Comparison of ENCODE assay signal across 9 mouse cellular contexts in the genomic region with DNA sequence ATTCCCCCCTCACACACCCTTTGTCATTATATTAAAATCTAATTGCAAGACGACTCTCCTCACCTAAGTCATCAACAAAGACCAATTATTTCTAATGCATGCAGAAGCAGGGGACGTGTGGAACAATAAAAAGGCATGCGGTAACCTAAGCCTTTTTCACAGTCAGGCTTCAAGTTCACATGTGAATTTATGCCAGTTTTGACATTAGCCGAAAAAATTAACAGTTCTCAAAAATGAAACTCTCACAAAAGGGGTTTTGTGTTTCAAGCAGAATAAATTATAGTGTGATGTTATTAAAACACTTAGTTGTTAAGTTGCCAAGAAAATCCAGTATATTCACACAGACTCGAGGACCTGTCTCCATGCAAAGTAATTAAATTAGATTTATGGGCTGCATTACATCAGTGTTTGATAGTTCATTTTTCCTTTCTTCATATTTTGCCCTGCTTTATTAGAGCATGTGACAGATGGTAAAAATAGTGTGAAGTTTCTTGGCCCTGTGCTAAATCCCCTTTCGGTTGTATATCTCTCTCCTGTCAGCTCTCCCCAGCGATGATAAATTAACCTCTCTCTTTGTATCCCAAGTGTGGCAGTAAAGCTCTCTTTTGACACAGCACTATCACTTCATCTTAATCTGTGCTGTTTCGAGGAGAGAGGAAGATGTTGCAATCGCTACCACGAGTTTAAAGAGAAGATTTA.
DNase-seq lines count a peak whose midpoint lies in the region; ATAC-seq lines count a peak whose summit lies in the region.
"Had no signal": no experiment of that assay in that cellular context is flagged by ENCODE, and none has a peak within 500 bp of the region (broad histone marks: within the 10 kb centered on the region; RNA-seq: fewer than 3 reads in every experiment).

No protein-coding gene starts in this region.

- 19% methylated on average over 10 of the region's 10 CpGs for WGBS in neural tube, embryonic 13.5 days
- WGBS in neural tube, embryonic 15.5 days, result 19% methylated on average over 10 of the region's 10 CpGs
- WGBS in intestine, embryonic 14.5 days, result 24% methylated on average over 10 of the region's 10 CpGs
- WGBS in stomach, embryonic 14.5 days, result 16% methylated on average over 10 of the region's 10 CpGs

- peak; percentile 15 to 22 for DNase-seq in cerebellum, postnatal 10 days
- DNase-seq in cerebellum, postnatal 36 days, result no peak
- no peak for DNase-seq in intestine, embryonic 14.5 days (ENCODE audit: low spot score)
- DNase-seq in adrenal gland, adult 2 months, result no peak
- DNase-seq in left cerebral cortex, postnatal 10 days (ENCODE audit: extremely low spot score in 1 of 2, low spot score in 2 of 2), result no peak

- H3K4me2 ChIP-seq in neural tube, embryonic 13.5 days, result no peak overlapping the region
- H3K4me2 ChIP-seq in neural tube, embryonic 15.5 days, result no peak overlapping the region
- H3K4me2 ChIP-seq in intestine, embryonic 14.5 days (ENCODE audit: low read length), result no peak overlapping the region
- H3K4me2 ChIP-seq in stomach, embryonic 14.5 days (replicated peaks; ENCODE audit: low read depth, low read length), result no peak overlapping the region

- intact Hi-C loops in left cerebral cortex, postnatal 10 days (cut with DNase I), result no loop called here

- peak overlapping the region; percentile 39; the same call in 1 of the 2 replicates for H3K27ac ChIP-seq in neural tube, embryonic 13.5 days (replicated peaks)
- H3K27ac ChIP-seq in neural tube, embryonic 15.5 days (replicated peaks), result no peak overlapping the region
- H3K27ac ChIP-seq in intestine, embryonic 14.5 days (ENCODE audit: low read depth), result no peak overlapping the region
- H3K27ac ChIP-seq in stomach, embryonic 14.5 days (ENCODE audit: low read length), result no peak overlapping the region

- H3K4me3 ChIP-seq in neural tube, embryonic 13.5 days, result no peak overlapping the region
- no peak overlapping the region for H3K4me3 ChIP-seq in neural tube, embryonic 15.5 days (replicated peaks)
- no peak overlapping the region for H3K4me3 ChIP-seq in intestine, embryonic 14.5 days (ENCODE audit: low read depth, low read length)
- H3K4me3 ChIP-seq in stomach, embryonic 14.5 days (ENCODE audit: low read depth, low read length), result no peak overlapping the region
- H3K4me3 ChIP-seq: erythroblast, embryonic 14.5 days had no signal

- peaks cover 31% of the 10 kb centered on the region for H3K4me1 ChIP-seq in neural tube, embryonic 13.5 days (replicated peaks)
- peaks cover 21% of the 10 kb centered on the region for H3K4me1 ChIP-seq in neural tube, embryonic 15.5 days
- H3K4me1 ChIP-seq in intestine, embryonic 14.5 days (replicated peaks; ENCODE audit: control insufficient read depth, insufficient read depth, low read length), result peaks cover 14% of the 10 kb centered on the region
- H3K4me1 ChIP-seq in stomach, embryonic 14.5 days (ENCODE audit: control insufficient read depth, insufficient read depth, low read length), result peaks cover 19% of the 10 kb centered on the region; the same call in 1 of the 2 replicates

- peak; percentile 62 for ATAC-seq in neural tube, embryonic 13.5 days (ENCODE audit: low read depth)
- no peak; the same call in 1 of the 2 replicates for ATAC-seq in neural tube, embryonic 15.5 days (ENCODE audit: low FRiP score)
- 0 out of 2 replicates have a peak, but pooled peaks have one; percentile 32 for ATAC-seq in intestine, embryonic 14.5 days (replicated peaks; ENCODE audit: low FRiP score, low TSS enrichment, low read depth)
- peak; percentile 79 for ATAC-seq in stomach, embryonic 14.5 days (ENCODE audit: insufficient number of reproducible peaks, insufficient read depth, low FRiP score, low read depth)

- H3K9ac ChIP-seq in neural tube, embryonic 13.5 days, result no peak overlapping the region
- no peak overlapping the region for H3K9ac ChIP-seq in neural tube, embryonic 15.5 days (replicated peaks)
- H3K9ac ChIP-seq in intestine, embryonic 14.5 days (ENCODE audit: low read length), result no peak overlapping the region
- no peak overlapping the region for H3K9ac ChIP-seq in stomach, embryonic 14.5 days (replicated peaks; ENCODE audit: low read depth, low read length)

- H3K9me3 ChIP-seq in neural tube, embryonic 13.5 days, result no peaks in the 10 kb centered on the region
- H3K9me3 ChIP-seq in neural tube, embryonic 15.5 days (replicated peaks), result no peaks in the 10 kb centered on the region
- H3K9me3 ChIP-seq in intestine, embryonic 14.5 days (ENCODE audit: control insufficient read depth, low read length), result no peaks in the 10 kb centered on the region
- no peaks in the 10 kb centered on the region for H3K9me3 ChIP-seq in stomach, embryonic 14.5 days (ENCODE audit: control insufficient read depth, low read depth, low read length)

- peaks cover 27% of the 10 kb centered on the region; the same call in 1 of the 2 replicates for H3K27me3 ChIP-seq in neural tube, embryonic 13.5 days
- H3K27me3 ChIP-seq in neural tube, embryonic 15.5 days (replicated peaks), result peaks cover 14% of the 10 kb centered on the region
- peaks cover 14% of the 10 kb centered on the region for H3K27me3 ChIP-seq in intestine, embryonic 14.5 days (replicated peaks; ENCODE audit: control insufficient read depth, insufficient read depth, low read length)
- no peaks in the 10 kb centered on the region for H3K27me3 ChIP-seq in stomach, embryonic 14.5 days (ENCODE audit: control insufficient read depth, insufficient read depth, low read length)

- H3K36me3 ChIP-seq in neural tube, embryonic 13.5 days, result no peaks in the 10 kb centered on the region
- H3K36me3 ChIP-seq in neural tube, embryonic 15.5 days, result no peaks in the 10 kb centered on the region
- H3K36me3 ChIP-seq in intestine, embryonic 14.5 days (ENCODE audit: control insufficient read depth, insufficient read depth, low read length), result no peaks in the 10 kb centered on the region
- no peaks in the 10 kb centered on the region for H3K36me3 ChIP-seq in stomach, embryonic 14.5 days (ENCODE audit: control insufficient read depth, insufficient read depth, low read length)

Comparison
In these comparisons a context has a peak if more than half of its experiments do, and no peak if none do; other contexts are left out.
1. DNase-seq: peak in cerebellum, postnatal 10 days (2 of 2); none in cerebellum, postnatal 36 days (0 of 2), intestine, embryonic 14.5 days (single experiment), adrenal gland, adult 2 months (single experiment) and left cerebral cortex, postnatal 10 days (0 of 2).